Mouse (Mus musculus) neural tube, embryonic 15.5 days (tissue): Measurements from ENCODE around the gene Tmem269. TPM values are rescaled to one million over a fixed set of nuclear protein-coding genes. Genes with fewer than 3 reads are reported as not detected.
A peak's percentile ranks its signal among the peaks of the same experiment; 100 is the strongest.

Source experiments
- ATAC-seq: fragments of 200-750 bp; cut with Nextera tagmentation; 2 replicates; pipeline ENCODE4 v1.8.0; 2017; ENCODE audit warnings: mild to moderate bottlenecking, moderate TSS enrichment, moderate library complexity; ENCODE audit not compliant: low FRiP score
- H3K27ac ChIP-seq: fragments of 300-500 bp; sonication (generic); replicated peaks from 2 replicates; pipeline ENCODE4 v1.5.1; 2015; ENCODE audit warnings: mild to moderate bottlenecking, inconsistent platforms
- H3K27me3 ChIP-seq: fragments of 300-500 bp; sonication (generic); replicated peaks from 2 replicates; pipeline ENCODE4 v1.6.1; 2015; ENCODE audit warnings: inconsistent platforms
- H3K36me3 ChIP-seq: fragments of 300-500 bp; sonication (generic); 2 replicates; pipeline ENCODE4 v1.6.1; 2015; ENCODE audit warnings: inconsistent platforms
- H3K4me1 ChIP-seq: fragments of 300-500 bp; sonication (generic); 2 replicates; pipeline ENCODE4 v1.6.1; 2015; ENCODE audit warnings: inconsistent platforms
- H3K4me2 ChIP-seq: fragments of 300-500 bp; sonication (generic); 2 replicates; pipeline ENCODE4 v1.6.1; 2015; ENCODE audit warnings: inconsistent platforms, mild to moderate bottlenecking, moderate library complexity
- H3K4me3 ChIP-seq: fragments of 300-500 bp; sonication (generic); replicated peaks from 2 replicates; pipeline ENCODE4 v1.5.1; 2015; ENCODE audit warnings: mild to moderate bottlenecking, inconsistent platforms
- H3K9ac ChIP-seq: fragments of 300-500 bp; sonication (generic); replicated peaks from 2 replicates; pipeline ENCODE4 v1.6.1; 2015; ENCODE audit warnings: mild to moderate bottlenecking, inconsistent platforms
- H3K9me3 ChIP-seq: fragments of 300-500 bp; sonication (generic); replicated peaks from 2 replicates; pipeline ENCODE4 v1.6.1; 2016; ENCODE audit warnings: inconsistent platforms
- WGBS: fragments of 180-500 bp; shearing (Covaris S2); methylation state at CpG from one replicate; pipeline ENCODE4 v1.1.7; 2015; ENCODE audit warnings: mixed read lengths; 5-methylcytosine and 5-hydroxymethylcytosine counted together
- polyA plus RNA-seq: library from polyadenylated mRNA; unstranded; fragments of >200 nt; fragmentation: Nextera tagmentation; extraction: Ambion mirVana; gene quantifications from 2 replicates; pipeline ENCODE4 v1.2.1, GENCODE M21; 2015

Gene Tmem269
- polyA plus RNA-seq, 1 experiment from 2014 or later = 0.29 TPM

DNA sequence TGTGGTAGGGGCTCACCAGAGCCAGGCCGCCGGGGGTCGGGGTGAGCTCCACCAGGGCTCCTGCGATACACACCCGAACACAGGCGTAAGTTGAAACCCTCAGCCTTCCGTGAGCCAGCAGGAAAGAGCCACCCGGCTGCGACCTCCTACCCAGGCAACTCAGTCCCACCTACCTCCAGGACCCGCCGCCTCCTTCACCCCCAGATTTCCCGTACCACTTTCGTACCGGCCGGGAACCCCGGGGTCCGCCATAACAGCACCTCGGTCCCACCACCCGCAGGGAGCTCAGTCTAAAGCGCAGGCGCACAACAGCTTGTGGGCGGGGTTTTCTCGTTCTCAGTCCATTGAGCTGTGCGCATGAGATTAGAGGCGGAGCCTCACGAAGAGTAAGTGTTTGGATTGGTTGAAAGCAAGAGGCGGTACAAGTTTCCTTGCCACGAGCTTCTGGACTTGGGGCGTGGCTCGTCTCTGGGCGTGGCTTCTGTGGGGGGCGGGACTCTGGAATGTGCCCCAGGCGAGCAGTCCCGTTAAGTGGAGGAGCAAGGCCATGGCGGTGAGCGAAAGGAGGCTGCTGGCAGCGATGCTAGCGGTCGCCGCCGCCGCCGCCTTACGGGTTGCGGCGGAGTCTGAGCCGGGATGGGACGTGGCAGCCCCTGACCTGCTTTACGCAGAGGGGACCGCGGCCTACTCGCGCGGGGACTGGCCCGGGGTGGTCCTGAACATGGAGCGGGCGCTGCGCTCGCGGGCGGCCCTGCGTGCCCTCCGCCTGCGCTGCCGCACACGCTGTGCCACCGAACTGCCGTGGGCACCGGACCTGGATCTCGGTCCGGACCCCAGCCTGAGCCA, 14.6 kb upstream of the Tmem269 start, which contains the start of the genes AU022252 and P3h1:
AU022252 (minus strand) TSS at position 303 of the 846 bp plus-strand sequence.
P3h1 (plus strand) TSS at position 506 of the 846 bp plus-strand sequence.
- H3K4me3 ChIP-seq = peak within 1 kb of the TSS; percentile 87
- under 1% methylated on average over 61 of the region's 71 CpGs for WGBS
- peak; percentile 98 for ATAC-seq
- H3K27me3 ChIP-seq = no peaks in the 10 kb centered on the region
- peak within 1 kb of the TSS; percentile 76 for H3K4me2 ChIP-seq
- H3K4me1 ChIP-seq = peaks cover 19% of the 10 kb centered on the region
- H3K9ac ChIP-seq = peak within 1 kb of the TSS; percentile 72
- peaks cover 19% of the 10 kb centered on the region for H3K36me3 ChIP-seq
- H3K9me3 ChIP-seq = no peaks in the 10 kb centered on the region
- peak within 1 kb of the TSS; percentile 81 for H3K27ac ChIP-seq

DNA sequence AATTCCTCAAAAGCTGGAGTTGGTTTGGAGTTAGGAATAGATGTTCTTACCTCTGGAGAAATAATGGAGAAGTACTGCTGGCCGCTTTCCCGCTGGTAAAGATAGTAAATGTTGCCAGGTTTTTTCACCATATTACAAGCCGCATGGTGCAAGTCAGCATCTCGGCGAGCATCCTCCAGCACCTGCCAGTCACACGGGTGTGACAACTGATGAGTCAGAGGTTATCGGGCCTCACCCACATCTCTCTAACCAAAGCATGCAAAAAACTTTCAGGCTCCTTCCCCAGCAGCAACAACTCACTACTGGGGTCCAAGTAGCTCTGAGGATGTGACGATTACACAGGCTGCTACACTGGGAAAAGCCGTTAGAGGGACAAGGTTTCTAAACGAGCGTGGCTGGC, 8.7 kb upstream of the Tmem269 start:
- WGBS = 94% methylated on average over 11 of the region's 11 CpGs

DNA sequence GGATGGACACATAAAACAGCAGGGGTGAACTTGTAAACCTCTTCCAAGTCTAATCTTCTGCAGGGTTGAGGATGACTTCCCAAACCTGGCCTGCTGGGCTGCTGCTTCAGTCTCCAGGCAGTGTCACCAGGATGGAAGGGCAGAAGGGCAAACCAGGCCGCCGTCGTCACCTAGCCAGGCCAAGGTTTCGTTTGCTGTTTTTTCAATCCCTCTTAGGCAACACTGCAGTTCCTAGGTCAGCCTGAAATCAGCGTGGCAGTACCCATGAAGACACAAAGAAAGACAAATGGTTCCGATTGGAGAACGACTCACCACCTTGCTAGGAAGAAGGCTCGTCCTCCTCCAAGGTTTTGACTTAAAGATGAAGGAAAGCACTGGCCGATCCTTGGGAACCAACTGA, 7.7 kb upstream of the Tmem269 start:
- Histone ChIP-seq H3K27me3 (no peaks in the 10 kb centered on the region), H3K9me3 (no peaks in the 10 kb centered on the region), H3K4me2 (no peak overlapping the region), H3K4me1 (no peaks in the 10 kb centered on the region), H3K4me3 (no peak overlapping the region), H3K27ac (no peak overlapping the region), H3K36me3 (peaks cover 38% of the 10 kb centered on the region), H3K9ac (no peak overlapping the region)
- no peak for ATAC-seq
- WGBS = 93% methylated on average over 9 of the region's 9 CpGs

More for the DNA sequence above, 8.7 kb upstream of the Tmem269 start:
- H3K9ac ChIP-seq = no peak overlapping the region
- H3K4me2 ChIP-seq = no peak overlapping the region
- no peak overlapping the region for H3K4me3 ChIP-seq
- H3K36me3 ChIP-seq = peaks cover 38% of the 10 kb centered on the region
- no peaks in the 10 kb centered on the region for H3K9me3 ChIP-seq
- peaks cover 4% of the 10 kb centered on the region; the same call in 1 of the 2 replicates for H3K4me1 ChIP-seq
- no peak for ATAC-seq
- H3K27ac ChIP-seq = no peak overlapping the region
- no peaks in the 10 kb centered on the region for H3K27me3 ChIP-seq

DNA sequence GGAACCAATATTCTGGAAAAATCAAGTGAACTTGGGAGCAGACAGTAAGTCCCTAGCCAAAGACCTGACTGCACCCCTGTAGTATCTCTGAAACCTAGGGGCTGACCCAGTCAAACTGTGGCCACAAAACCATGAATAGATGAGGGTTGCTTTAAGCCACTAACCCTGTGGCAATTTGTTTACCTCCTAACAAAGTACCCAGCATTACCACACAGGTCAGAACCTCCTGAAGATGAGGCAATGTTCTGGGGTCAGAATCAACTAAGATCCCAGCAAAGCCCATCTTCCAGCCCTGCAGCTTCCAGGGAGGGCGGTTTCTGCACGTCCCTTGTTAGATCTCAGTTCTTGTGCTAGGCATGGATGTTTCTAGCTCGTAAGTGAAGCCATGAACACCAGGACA, 6.5 kb upstream of the Tmem269 start:
- H3K27ac ChIP-seq = no peak overlapping the region
- no peak overlapping the region for H3K9ac ChIP-seq
- H3K4me1 ChIP-seq = no peaks in the 10 kb centered on the region
- H3K36me3 ChIP-seq = peaks cover 38% of the 10 kb centered on the region
- no peaks in the 10 kb centered on the region for H3K9me3 ChIP-seq
- H3K27me3 ChIP-seq = no peaks in the 10 kb centered on the region
- no peak overlapping the region for H3K4me3 ChIP-seq
- 95% methylated on average over 3 of the region's 3 CpGs for WGBS
- H3K4me2 ChIP-seq = no peak overlapping the region
- no peak for ATAC-seq

DNA sequence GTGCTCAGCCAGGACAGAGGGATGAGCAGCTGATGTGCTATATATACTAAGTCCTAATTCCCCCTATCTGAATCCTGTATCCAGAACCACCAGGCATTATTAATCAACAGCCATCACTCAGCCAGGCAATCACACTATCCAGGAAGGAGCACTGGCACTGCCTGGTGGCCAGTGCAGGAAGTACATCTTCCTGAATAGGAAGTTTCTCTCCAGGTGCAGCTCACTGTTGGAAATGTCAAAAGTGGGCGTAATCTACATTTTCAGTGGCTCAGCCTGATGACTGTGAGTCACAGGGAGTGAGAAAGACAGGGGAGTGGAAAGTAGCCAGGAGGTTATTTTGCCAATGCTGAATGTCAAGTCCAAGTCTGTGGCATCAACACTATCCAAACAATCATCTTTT, 5.7 kb upstream of the Tmem269 start:
- H3K9ac ChIP-seq = no peak overlapping the region
- 88% methylated on average over 1 of the region's 1 CpGs for WGBS
- H3K4me3 ChIP-seq = no peak overlapping the region
- H3K27me3 ChIP-seq = 0 out of 2 replicates have a peak, but pooled peaks cover 3% of the 10 kb centered on the region
- H3K9me3 ChIP-seq = no peaks in the 10 kb centered on the region
- no peak for ATAC-seq
- H3K36me3 ChIP-seq = peaks cover 38% of the 10 kb centered on the region
- no peak overlapping the region for H3K4me2 ChIP-seq
- H3K27ac ChIP-seq = no peak overlapping the region
- H3K4me1 ChIP-seq = no peaks in the 10 kb centered on the region

DNA sequence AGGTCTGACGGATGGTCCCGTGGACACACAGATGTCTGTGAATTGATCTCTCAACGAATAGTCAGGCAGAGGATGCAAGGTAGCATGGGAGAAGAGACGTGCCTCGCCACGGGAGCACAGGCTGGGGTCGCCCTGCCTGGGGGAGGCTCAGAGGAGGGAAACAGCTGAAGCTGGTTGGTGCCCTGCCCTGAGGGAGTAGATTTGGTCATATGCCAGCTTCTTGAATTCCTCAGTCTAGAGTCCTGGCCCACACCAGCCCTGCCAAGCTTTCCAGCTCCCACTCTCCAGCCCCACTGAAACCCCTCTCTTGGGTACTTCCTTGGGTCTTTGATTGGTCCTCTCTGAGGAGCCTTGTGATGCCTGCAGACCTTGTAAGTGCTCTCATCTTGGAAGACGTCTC, 1.4 kb downstream of the Tmem269 start:
- Histone ChIP-seq H3K27me3 (0 out of 2 replicates have a peak, but pooled peaks cover 3% of the 10 kb centered on the region), H3K4me2 (no peak overlapping the region), H3K4me1 (no peaks in the 10 kb centered on the region; the same call in 1 of the 2 replicates), H3K27ac (no peak overlapping the region), H3K9ac (no peak overlapping the region), H3K36me3 (no peaks in the 10 kb centered on the region), H3K9me3 (no peaks in the 10 kb centered on the region), H3K4me3 (no peak overlapping the region)
- WGBS = 74% methylated on average over 8 of the region's 8 CpGs
- ATAC-seq = no peak

DNA sequence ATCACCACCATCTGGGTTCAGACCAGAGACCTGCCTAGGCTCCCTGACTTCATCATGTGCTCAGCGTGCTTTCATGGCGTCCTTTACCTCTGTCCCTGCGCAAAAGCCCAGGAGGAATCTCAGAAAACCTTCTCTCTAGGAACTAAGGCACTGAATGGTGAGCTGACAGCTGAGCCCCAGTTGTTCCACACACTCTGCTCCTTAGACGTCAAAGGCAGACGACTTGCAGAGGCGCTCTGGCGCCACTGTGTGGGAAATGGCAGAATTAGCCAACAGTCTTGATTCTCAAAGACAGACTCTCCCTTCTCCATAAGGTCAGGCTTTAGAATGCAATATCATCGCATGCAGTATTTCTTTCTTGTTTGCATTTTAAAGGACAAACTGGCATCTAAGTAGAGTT, 13.3 kb downstream of the Tmem269 start:
- Histone ChIP-seq H3K36me3 (peaks cover 14% of the 10 kb centered on the region), H3K4me1 (no peaks in the 10 kb centered on the region), H3K9ac (peak overlapping the region; percentile 20; the same call in 1 of the 2 replicates), H3K9me3 (no peaks in the 10 kb centered on the region), H3K4me3 (no peak overlapping the region), H3K27me3 (no peaks in the 10 kb centered on the region), H3K4me2 (no peak overlapping the region), H3K27ac (no peak overlapping the region)
- WGBS = 16% methylated on average over 8 of the region's 8 CpGs
- peak; percentile 71 for ATAC-seq

DNA sequence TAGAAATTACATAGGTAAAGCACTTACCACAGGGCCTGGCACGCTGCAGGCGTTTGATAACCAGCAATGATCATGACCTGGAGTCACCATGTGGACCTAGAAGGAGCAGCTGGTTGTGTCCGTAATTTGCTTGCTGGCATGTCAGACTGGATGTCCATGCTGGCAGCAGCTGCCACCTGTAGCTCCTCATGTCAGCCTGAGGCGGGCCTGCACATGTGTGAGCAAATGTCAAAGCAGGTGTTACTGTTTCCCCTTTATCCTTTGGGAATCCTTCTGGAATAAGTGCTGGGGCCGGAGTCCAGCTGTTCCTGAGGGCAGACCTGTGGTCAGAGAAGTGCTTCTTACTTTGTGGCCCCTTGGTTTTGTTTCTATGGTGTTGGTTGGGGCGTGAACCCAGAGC, 19.9 kb downstream of the Tmem269 start:
- Histone ChIP-seq H3K27me3 (no peaks in the 10 kb centered on the region), H3K9me3 (no peaks in the 10 kb centered on the region), H3K4me2 (peak overlapping the region; percentile 69), H3K27ac (no peak overlapping the region), H3K36me3 (peaks cover 14% of the 10 kb centered on the region), H3K4me3 (no peak overlapping the region), H3K9ac (no peak overlapping the region), H3K4me1 (peaks cover 27% of the 10 kb centered on the region)
- no peak for ATAC-seq
- 80% methylated on average over 6 of the region's 6 CpGs for WGBS

DNA sequence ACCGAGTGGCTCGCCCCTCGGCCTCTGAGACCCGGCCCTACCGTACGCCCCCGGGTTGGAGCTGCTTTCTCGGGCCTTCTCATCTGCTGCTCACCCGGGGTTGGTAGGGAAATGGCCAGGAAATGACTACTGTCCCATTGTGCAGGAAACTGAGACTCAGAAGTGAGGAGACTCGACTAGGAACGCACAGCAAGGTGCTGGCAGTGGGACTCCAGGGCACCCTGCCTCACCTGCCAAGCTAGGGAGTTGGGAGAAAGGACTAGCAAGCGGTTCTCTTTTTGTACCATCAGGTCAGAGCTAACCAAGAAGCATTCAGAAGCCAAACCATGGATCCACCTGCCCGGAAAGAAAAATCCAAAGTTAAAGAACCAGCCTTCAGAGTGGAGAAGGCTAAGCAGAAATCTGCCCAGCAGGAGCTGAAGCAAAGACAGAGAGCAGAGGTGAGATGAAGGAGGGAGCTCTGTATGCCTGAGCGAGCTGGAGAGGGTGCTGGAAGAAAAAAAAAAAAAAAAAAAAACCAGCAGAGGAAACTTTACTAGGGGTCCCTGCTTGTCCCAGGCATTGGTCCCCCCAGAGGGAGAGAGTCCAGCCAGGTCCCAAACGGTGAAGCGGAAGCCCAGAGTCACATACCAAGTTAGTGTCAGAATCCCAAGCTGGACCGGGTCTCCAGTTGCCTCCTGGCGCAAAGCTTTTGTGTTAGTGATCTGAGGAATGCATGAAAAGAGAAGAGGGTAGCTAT, 22.3 kb downstream of the Tmem269 start:
- ATAC-seq = peak; percentile 21
- Histone ChIP-seq H3K4me2 (peak overlapping the region; percentile 69), H3K9me3 (no peaks in the 10 kb centered on the region), H3K4me1 (peaks cover 27% of the 10 kb centered on the region), H3K36me3 (peaks cover 3% of the 10 kb centered on the region), H3K9ac (peak overlapping the region; percentile 69), H3K4me3 (peak overlapping the region; percentile 62), H3K27me3 (no peaks in the 10 kb centered on the region), H3K27ac (peak overlapping the region; percentile 79)
- 6% methylated on average over 18 of the region's 18 CpGs for WGBS

DNA sequence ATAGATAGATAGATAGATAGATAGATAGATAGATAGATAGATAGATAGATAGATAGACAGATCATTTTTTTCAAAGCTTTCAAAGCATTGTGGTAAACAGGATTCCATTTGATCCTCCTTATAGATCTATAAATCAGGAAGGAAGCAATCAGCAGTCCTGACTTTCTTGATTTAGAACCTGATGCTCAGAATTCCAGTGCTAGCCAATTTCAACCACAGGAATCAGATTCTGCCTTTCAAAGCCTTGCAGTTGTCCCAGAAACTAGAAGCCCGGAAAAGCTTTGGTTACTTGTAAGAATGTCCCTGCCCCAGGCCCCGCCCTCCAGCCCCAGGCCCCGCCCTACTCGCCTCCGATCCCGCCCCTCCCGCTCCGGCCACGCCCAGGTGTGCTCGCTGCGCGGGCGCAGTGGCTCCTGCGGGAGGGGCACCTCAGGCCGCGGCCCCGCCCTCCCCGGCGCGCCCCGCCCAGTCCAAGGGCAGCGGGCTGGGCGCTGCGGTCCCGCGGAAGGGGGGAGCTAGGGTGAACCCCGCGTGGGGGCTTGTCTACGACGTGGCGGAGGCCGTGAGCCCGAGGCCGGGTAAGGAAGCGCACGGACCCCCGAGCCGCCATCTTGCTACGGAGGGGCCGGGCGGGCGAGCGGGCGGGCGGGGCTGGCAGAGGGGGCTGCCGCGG, 23.0 kb downstream of the Tmem269 start, which contains the start of gene Svbp:
Svbp (plus strand) TSS at position 398 of the 673 bp plus-strand sequence.
- no peaks in the 10 kb centered on the region for H3K9me3 ChIP-seq
- H3K27me3 ChIP-seq = no peaks in the 10 kb centered on the region
- WGBS = under 1% methylated on average over 41 of the region's 47 CpGs
- H3K9ac ChIP-seq = peak within 1 kb of the TSS; percentile 69
- no peaks in the 10 kb centered on the region for H3K36me3 ChIP-seq
- H3K4me1 ChIP-seq = peaks cover 27% of the 10 kb centered on the region
- H3K4me2 ChIP-seq = peak within 1 kb of the TSS; percentile 69
- peak; percentile 91 for ATAC-seq
- H3K4me3 ChIP-seq = peak within 1 kb of the TSS; percentile 62
- peak within 1 kb of the TSS; percentile 79 for H3K27ac ChIP-seq

DNA sequence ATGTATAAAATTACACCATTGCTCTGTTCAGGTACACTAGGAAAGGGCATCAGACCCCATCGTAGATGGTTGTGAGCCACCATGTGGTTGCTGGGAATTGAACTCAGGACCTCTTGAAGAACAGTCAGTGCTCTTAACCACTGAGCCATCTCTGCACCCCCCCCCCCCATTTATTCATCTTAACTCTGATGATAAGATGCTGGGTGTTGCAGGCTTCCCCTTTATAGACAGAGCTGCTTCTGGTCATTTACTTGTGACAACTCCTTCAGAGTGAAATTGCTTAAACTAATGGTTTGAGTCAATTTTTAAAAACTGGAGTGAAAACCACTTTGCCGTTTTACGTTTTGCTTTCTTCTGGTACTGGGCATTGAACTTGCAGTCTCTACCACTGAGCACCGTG, 25.3 kb downstream of the Tmem269 start:
- Histone ChIP-seq H3K4me2 (no peak overlapping the region), H3K4me3 (no peak overlapping the region), H3K9me3 (no peaks in the 10 kb centered on the region), H3K36me3 (no peaks in the 10 kb centered on the region), H3K27me3 (no peaks in the 10 kb centered on the region), H3K9ac (no peak overlapping the region), H3K27ac (no peak overlapping the region), H3K4me1 (peaks cover 18% of the 10 kb centered on the region)
- ATAC-seq = no peak
- WGBS = 82% methylated on average over 4 of the region's 4 CpGs
